Mouse (Mus musculus) splenic B cell, adult 2 months (primary cell): ENCODE measurements at regions not wholly inside any gene's neighbourhood (a gene's known extent, or its start where the extent isn't known, plus 50 kb on each side); places are given as distances from the start of the nearest gene placed in this dataset.

Experiments
- DNase-seq: peaks from one replicate; pipeline ENCODE4 v3.0.0-alpha.2; 2011; ENCODE audit warnings: low read depth, low spot score
- H3K27me3 ChIP-seq: 2 replicates; pipeline ENCODE4 v1.6.1; 2012; ENCODE audit warnings: mild to moderate bottlenecking, low read length, moderate library complexity, mixed read lengths; ENCODE audit not compliant: control insufficient read depth, poor library complexity, insufficient read depth, severe bottlenecking
- H3K36me3 ChIP-seq: 2 replicates; pipeline ENCODE4 v1.6.1; 2012; ENCODE audit warnings: mild to moderate bottlenecking, low read length, moderate library complexity, mixed read lengths; ENCODE audit not compliant: control insufficient read depth, poor library complexity, insufficient read depth, severe bottlenecking

- no peaks in the 10 kb centered on the region for H3K36me3 ChIP-seq
- no peak for DNase-seq
- no peaks in the 10 kb centered on the region for H3K27me3 ChIP-seq
Observed at GRCm38 (mm10) chr1:71472691-71473090, 58.0 kb upstream of the Abca12 start.

- no peaks in the 10 kb centered on the region for H3K27me3 ChIP-seq
- DNase-seq: no peak
- no peaks in the 10 kb centered on the region for H3K36me3 ChIP-seq
Observed at GRCm38 (mm10) chr1:71483149-71483548, 68.4 kb upstream of the Abca12 start.

- DNase-seq: no peak
- Histone ChIP-seq H3K36me3 (no peaks in the 10 kb centered on the region), H3K27me3 (no peaks in the 10 kb centered on the region)
Observed at GRCm38 (mm10) chr1:71494576-71494975, 62.4 kb upstream of the Atic start.

- peak; percentile 51 for DNase-seq
Observed at GRCm38 (mm10) chr1:71505898-71506297, 51.1 kb upstream of the Atic start.

GRCm38 (mm10) chr1:71506534-71506933, 50.4 kb upstream of the Atic start:
- DNase-seq: no peak
- H3K27me3 ChIP-seq: no peaks in the 10 kb centered on the region
- H3K36me3 ChIP-seq: no peaks in the 10 kb centered on the region

More at GRCm38 (mm10) chr1:71505898-71506297, 51.1 kb upstream of the Atic start:
- no peaks in the 10 kb centered on the region for H3K36me3 ChIP-seq
- H3K27me3 ChIP-seq: no peaks in the 10 kb centered on the region
